Mouse (Mus musculus): ENCODE measurements around the gene Unc45b.

Unc45b gene

DNA sequence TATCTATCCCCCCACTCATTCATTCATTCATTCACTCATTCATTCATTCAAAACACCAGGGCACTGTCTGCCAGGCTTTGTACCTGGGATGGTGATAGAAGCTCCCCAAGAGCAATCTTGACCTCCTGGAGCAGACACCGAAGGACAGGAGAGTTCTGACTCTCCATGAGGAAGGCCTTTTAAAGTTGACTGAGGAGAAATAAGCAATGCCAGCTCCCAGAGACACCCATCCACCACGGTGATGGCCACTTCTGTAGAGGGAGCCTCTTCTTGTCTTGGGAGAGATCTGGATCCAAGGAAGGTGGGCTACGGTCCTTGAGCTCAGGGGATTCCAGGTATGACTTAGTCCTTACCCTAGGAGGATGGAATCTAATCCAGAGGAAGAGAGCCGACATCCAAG is at the start of gene Unc45b:
Gene Unc45b (plus strand): TSS at position 301 of the 400 bp plus-strand sequence.
- DNase-seq (ENCODE audit: low read depth, low spot score) = no peak

DNA sequence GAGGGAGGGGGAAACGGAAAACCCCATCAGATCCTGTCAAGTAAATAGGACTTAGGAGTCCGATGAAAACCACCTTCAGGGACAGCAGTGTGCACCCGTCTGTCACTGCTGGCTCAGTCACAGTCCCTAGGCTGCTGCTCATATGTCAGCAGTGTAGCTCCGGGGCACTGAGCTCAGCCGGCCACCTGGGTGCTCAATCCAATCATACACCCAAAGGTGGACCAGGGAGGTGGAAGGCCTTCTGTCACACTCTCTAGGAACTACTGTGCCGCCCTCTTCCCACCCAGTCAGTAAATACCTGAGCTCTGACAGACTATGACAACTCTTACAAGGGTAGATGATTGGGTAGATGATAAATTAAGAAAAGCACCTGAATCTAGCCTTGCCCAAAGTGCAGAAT is 49.6 kb upstream of the Unc45b start:
- no peak for DNase-seq (ENCODE audit: low read depth, low spot score)

DNA sequence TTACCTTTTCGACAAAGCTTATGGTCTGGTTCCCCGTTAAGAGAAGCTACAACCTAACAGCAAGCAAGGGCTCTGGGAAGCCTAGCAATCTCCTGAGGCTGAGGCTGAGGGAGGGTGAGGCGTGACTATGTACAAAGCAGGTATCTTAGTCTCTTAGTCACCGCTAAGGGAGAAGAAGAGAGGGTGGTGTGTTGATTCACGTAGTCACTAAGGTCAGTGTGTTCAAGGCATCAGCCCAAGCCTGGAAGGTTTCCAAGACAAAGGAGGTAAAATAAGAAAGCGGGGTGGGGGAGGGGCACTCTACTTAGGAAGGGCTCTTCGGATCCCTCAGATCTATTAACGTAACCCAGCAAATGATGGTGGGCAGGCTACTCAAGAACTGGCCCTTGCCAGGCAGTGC is 48.8 kb upstream of the Unc45b start:
- DNase-seq (ENCODE audit: low read depth, low spot score) = no peak

DNA sequence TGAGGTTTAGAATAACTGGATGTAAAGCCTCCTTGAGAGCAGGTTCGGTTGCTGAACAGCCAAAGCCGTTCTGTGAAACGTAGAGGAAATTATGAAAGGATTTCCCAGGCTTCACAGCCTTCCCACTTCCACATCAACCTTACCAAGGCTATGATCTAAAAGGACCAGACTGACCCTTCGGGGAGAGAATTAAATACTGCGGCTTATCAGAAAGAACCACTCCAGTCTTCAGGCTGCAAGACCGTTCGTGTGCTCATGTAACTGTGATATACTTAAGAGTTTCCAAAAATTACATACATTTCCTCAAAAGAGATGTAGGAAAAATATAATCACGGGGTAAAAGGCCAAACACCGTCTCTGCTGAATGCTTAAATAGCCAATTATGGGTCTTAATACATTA is 47.7 kb upstream of the Unc45b start:
- DNase-seq (ENCODE audit: low read depth, low spot score) = no peak

DNA sequence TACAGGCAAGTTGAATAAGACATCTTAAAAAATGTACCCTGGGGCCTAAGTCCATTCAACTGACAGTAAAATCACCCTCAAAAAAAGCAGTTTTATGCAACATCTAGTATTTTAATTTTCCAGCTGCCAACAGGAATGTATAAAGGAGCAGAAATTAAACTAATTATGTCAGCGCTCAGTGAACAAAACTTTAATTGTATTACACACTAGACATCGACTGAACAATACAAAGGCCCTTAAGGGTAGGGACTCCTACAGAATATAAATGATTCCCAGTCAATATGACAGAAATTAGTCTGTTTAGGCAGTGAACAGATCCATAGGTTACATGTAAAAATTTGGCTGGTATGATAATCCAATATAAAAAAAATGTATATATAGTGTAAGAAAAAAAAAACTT is 47.3 kb upstream of the Unc45b start:
- DNase-seq (ENCODE audit: low read depth, low spot score) = no peak

DNA sequence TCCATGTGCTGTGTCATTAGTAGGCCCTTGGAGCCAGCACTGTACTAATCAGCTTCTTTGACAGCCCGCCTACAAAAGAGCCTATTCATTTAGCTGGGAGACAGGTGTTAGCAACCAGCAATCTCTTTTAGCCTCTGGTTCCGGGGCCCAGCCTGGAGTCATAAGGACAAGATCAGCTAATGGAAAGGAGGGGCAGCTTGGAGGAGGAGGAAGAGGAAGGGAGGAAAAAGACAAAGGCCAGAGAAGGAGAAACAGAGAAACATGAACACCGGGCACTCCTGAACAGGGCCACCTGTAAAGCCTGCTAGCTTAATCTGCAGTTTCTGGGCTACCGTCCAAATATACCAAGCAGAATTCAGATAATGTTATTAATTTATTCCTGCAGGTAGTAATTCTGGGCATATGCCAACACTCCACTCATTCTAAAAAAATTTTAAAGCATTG is 46.8 kb upstream of the Unc45b start:
- DNase-seq (ENCODE audit: low read depth, low spot score) = no peak

DNA sequence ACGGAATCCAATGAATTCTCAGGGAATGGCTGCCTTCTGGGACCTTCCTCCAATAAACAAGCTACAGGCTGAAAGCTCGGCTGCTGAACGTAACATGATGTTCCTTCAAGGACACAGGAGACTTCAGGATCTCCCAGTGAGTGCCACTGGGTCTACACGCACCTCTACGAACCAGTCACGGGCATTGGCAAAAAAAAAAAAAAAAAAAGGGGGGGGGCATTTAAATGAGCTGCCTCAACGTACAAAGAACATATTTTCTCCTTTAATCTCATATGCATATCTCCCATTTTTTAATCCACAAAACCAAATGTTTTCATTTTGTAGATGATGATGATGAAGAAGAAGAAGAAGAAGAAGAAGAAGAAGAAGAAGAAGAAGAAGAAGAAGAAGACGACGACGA is 44.4 kb upstream of the Unc45b start:
- DNase-seq (ENCODE audit: low read depth, low spot score) = no peak

DNA sequence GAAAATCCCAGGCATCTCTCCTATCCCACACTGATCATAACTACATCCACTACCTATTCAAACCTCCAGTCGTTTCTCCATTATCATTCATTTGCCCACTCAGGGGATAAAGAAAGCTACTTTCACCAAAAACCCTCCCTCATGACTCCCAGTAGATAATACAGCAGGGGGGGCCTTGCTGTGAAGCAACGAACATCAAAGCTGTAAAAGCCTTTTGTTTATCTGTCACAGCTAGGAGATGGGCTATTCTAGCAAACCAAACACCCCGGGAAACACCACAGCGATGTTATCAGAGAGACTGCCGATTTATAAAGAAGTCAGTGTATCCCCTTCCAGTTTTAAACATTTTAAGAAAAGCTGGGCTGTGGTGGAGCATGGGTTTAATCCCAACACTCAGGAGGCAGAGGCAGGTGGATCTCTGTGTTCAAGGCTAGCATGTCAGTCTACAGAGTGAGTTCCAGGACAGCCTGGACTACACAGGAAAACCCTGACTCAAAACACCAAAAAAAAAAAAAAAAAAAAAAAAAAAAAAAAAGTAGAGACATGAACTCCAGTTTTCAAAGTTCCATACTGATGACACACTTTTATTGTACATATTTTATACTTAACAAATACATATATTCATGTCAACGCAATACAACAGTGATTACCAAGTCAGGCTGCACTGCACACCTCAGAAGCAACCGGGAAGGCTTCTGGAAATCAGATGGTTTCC is 43.3 kb upstream of the Unc45b start:
- no peak for DNase-seq (ENCODE audit: low read depth, low spot score)

DNA sequence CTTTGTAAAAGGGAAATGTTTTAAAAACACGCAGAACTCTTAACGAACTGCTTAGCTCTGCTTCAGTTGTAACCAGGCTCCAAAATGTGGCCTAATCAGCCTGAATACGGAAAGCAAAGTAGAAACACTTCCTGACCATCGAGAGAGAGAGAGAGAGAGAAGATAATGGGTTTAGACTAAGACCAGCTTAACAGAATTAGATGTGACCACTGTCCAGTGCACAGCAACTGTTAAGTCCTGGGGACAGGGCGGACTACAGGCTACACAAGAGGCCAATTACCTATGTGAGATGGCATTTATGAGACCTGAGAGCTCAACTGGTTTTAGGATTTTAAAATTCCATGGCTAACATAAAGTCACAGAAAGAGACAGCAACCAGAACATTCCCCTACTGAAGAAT is 42.4 kb upstream of the Unc45b start:
- no peak for DNase-seq (ENCODE audit: low read depth, low spot score)

- no peak for DNase-seq (ENCODE audit: low read depth, low spot score)
Observed at GRCm38 (mm10) chr11:82869506-82870172, 40.7 kb upstream of the Unc45b start.

DNA sequence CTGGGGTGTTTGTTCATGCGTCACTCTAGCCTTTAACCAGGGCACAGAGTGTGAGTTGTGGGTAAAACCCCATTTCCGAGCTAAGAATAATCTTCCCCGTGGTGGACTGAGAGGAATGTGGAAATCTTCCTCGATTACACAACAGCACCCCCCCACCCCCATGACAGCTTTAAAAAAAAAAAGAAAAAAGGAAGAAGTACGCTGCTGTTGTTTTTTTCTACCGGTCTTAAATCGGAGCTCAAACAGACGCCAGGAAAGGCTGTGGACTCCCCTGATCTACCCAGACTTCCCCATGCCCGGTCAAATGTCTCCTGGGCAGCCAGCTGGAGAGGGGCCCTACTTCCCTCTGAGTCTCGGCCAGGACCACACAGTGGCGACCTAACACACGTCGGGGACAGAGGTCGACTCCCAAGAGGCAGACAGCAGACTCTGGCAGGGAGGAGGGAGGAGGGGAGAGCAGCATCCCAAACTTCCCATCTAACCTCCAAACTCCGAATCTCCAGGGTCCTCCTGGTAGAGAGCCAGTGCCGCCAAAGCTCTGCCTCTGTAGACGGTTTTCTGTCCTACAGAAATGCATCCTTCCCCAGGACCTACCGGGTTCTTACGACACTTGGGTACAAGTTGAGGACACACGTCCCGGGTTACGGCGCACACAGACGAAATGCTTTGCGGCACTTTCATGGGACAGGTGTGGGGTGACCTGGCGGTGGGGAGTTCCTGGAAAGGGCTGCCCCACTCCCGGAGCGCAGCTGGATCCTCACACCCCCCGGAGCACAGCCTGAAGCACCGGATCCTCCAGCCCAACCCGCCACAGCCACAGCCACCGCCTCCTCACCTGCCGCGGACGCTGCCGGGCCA is 39.9 kb upstream of the Unc45b start:
- DNase-seq (ENCODE audit: low read depth, low spot score) = peak; percentile 59

DNA sequence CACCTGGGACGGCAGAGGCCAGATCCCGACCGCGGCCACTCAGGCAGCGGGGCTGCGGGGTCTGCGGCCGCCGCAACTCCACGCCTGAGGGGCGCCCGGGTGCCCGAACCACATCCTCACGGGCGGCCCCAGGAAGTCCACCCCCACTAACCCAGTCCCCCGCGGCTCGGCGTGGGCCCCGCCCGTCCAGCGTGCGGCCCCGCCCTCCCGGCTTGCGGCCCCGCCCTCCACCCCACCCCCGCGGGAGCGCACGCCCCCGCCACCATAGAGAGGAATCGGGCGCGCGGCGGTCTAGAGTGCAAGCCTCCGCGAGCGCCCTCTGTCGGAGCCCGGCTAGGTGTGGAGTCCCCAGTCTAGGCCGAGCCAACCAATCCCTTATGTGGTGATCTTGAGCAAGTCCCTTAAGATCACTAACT is 39.3 kb upstream of the Unc45b start, which contains the start of gene Rffl:
Gene Rffl (minus strand): TSS at position 180 of the 416 bp plus-strand sequence.
- peak; percentile 93 for DNase-seq (ENCODE audit: low read depth, low spot score)

DNA sequence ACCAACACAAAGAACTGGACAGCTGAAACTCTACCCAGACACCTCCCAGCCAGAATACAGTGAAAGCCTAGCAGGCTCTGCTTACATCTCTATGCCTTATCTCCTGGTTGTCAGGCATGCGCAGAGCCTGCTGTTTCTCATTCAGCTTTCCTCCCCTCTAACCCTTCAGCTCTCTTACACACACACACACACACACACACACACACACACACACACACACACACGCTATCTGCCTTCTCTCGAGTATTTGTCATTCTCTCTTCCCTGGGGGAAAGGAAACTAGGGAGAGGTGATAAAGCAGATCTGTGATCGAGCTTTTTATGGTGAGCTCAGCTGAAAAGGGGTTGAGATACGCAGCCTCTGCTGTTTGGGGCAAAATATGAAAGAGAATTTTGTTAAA is 35.4 kb upstream of the Unc45b start:
- DNase-seq (ENCODE audit: low read depth, low spot score) = no peak

- no peak for DNase-seq (ENCODE audit: low read depth, low spot score)
Observed at GRCm38 (mm10) chr11:82875631-82876030, 34.7 kb upstream of the Unc45b start.

- no peak for DNase-seq (ENCODE audit: low read depth, low spot score)
Observed at GRCm38 (mm10) chr11:82877726-82878344, 32.5 kb upstream of the Unc45b start.

DNA sequence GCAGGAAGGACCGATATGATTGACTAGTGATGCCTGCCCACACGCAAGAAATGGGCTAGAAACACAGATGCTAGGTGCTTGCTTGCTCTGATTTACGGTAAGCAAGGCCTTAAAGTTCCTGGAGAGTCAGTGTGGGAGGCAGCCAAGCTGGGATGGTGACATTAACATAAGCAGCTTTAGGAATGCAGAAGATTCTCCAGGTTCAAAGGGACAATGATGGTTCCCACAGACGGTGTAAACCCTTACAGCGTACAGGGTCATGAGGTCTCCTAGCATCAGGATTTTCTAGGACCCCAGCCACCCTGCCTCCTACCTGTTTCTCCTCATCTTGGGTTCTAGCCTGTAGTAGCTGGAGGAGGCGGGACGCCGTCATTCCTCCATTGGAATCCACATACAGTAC is 27.2 kb upstream of the Unc45b start:
- DNase-seq (ENCODE audit: low read depth, low spot score) = no peak

DNA sequence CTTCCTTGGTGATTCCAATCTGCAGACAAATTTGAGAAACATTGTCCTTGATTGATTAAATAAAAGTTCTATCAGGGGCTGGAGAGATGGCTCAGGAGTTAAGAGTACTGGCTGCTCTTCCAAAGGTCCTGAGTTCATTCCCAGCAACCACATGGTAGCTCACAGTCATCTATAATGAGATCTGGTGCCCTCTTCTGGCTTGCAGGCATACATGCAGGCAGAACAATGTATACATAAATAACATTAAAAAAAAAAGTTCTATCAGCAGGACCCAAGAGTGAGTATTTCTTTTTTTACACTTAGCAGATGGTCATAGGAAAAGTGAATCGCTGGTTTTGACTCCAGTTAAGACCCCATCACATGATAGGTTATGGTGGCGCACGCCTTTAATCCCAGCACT is 23.8 kb upstream of the Unc45b start:
- DNase-seq (ENCODE audit: low read depth, low spot score) = peak; percentile 52

- no peak for DNase-seq (ENCODE audit: low read depth, low spot score)
Observed at GRCm38 (mm10) chr11:82888491-82888946, 21.8 kb upstream of the Unc45b start.

- peak; percentile 35 for DNase-seq (ENCODE audit: low read depth, low spot score)
Observed at GRCm38 (mm10) chr11:82889524-82890341, 20.6 kb upstream of the Unc45b start.

DNA sequence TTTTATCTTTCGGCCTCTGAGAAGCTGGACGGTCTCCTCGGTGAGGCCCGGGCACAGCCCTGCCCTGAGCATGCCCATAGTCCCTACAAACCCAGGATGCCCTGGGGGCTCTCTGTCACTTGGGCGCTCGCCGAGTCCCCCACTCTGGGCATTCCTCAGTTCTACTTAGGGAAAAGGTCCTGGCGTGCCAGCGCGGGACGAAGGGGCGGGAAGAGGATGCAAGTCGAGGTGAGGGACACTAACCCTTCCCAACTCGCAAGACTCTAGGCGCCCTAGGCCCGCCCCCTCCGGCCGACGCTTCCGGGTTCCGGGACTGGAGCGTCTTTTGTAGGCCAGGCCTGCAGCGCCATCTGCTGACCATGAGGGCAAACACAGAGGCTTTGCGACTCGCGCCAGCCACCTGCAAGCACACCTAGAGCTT is 20.0 kb upstream of the Unc45b start, which contains the start of gene Rad51d:
Gene Rad51d (minus strand): TSS at position 273 of the 421 bp plus-strand sequence.
- peak; percentile 95 for DNase-seq (ENCODE audit: low read depth, low spot score)

DNA sequence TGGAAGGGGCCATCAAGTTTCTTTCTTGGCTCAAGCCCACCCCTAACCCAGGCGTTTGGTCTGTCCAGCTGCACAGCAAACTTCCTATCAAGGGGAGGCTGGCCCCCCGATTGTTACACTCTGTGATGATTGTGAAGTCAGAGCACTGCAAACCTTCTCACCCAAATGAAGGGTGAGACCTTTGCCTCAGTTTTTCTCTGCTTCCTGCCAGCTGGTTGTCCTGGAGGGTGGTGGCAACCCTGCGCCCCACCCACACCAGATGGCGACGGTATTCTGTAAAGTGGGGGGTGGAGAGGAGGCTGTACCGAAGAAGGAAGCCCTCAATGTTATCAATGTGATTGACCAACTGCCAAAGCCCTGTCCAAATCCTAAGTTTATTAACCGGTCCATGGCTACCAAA is 18.4 kb upstream of the Unc45b start, which contains the start of gene Fndc8:
Gene Fndc8 (plus strand): TSS at position 189 of the 400 bp plus-strand sequence.
- no peak for DNase-seq (ENCODE audit: low read depth, low spot score)
